Mouse (Mus musculus): ENCODE data around the gene Vmn2r22. TPM values are rescaled to one million over a fixed set of nuclear protein-coding genes. Genes with fewer than 3 reads are reported as not detected.
"Not testable (repeated sequence)": the region's sequence is repeated elsewhere in the genome, so short reads cannot be mapped to it uniquely, and the experiment has no call there.

Gene Vmn2r22
- total RNA-seq (2021): not detected
- long read RNA-seq, experiment 1: 0 reads
- long read RNA-seq, experiment 2: 0 reads

GRCm38 (mm10) chr6:123650625-123651024 lies at the start of gene Vmn2r22:
TSS of gene Vmn2r22 (minus strand) at chr6:123650725.
- not testable (repeated sequence) for DNase-seq

DNA sequence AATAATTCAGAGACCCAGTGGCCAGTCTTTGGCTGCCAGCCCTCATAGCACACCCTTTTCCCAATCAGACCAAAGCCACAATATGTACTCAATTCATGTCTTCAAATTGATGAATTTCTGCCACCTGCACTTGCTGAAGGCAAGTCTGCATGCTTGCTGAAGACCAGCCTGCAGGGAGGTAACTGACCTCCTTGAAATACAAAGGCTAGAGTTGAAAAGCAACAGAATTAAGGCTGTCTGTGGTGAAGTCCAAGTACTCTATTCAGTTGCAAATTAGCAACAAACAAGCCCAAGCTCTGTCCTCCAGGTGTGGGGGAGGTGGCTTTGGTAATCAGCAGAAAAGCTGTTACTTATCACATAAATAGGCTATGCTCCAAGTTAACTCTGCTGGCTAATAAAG lies 46.7 kb upstream of the Vmn2r22 start:
- DNase-seq: no peak

GRCm38 (mm10) chr6:123696639-123697038 lies 46.1 kb upstream of the Vmn2r22 start:
- not testable (repeated sequence) for DNase-seq

- DNase-seq: no peak
These were observed 6.5 kb upstream of the Vmn2r22 start for GRCm38 (mm10) chr6:123657040-123657439.

GRCm38 (mm10) chr6:123639394-123639793 lies 11.1 kb downstream of the Vmn2r22 start:
- DNase-seq: not testable (repeated sequence)

- DNase-seq: not testable (repeated sequence)
These were observed 26.7 kb downstream of the Vmn2r22 start for GRCm38 (mm10) chr6:123623784-123624183.

- DNase-seq: not testable (repeated sequence)
These were observed 62.2 kb downstream of the Vmn2r22 start for GRCm38 (mm10) chr6:123588368-123588767.

DNA sequence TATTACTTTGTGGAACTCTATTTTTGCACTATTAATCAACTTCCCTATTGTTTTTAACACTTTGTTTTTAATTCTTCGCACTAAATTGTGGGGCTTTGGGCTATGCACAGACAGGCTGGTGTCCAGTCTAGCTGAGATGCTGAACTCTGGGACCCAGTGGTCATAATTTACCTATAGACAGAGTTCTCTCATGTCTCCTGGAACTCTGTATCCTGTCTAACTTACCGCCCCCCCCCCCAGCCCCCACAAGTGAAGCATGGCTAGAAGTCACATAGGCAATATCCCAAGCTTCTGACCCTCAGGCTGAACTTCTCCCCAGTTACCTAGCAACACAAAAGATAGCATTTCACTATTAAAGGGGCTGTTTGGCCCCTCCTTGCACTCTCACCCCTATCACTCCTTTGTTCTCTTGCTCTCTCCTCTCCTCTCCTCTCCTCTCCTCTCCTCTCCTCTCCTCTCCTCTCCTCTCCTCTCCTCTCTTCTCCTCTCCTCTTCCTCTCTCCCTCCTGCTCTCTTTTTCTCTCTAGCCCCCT lies 62.7 kb downstream of the Vmn2r22 start:
- not testable (repeated sequence) for DNase-seq

DNA sequence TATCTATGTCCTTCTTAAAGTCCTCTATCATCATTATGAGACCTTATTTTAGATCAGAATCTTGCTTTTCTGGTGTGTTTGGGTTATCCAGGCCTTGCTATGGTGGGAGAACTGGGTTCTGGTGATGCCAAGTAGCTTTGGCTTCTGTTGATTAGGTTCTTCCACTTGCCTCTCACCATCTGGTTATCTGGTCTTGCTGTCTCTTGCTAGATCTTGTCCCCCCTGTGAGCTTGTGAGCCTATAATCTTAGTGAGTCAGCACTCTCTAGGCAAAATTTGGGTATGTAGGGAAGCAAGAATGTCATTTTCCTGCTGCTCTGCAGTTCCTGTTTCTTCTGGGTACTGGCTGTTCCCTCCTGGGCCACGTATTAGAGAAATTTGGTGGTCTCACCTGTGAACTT lies 66.5 kb downstream of the Vmn2r22 start:
- DNase-seq: not testable (repeated sequence)

GRCm38 (mm10) chr6:123574698-123575097 lies 75.8 kb downstream of the Vmn2r22 start:
- not testable (repeated sequence) for DNase-seq

Other genes with a start within 250 kb of the Vmn2r22 start
- gene Vmn2r20, start 232.6 kb downstream of the Vmn2r22 start, total RNA-seq (2021): not detected
- gene Vmn2r21, start 117.3 kb downstream of the Vmn2r22 start, total RNA-seq (2021): not detected
- not detected for gene Vmn2r23, start 51.9 kb upstream of the Vmn2r22 start, total RNA-seq (2021)
- not detected for gene Vmn2r24, start 128.2 kb upstream of the Vmn2r22 start, total RNA-seq (2021)
- not detected for gene Vmn2r25, start 202.7 kb upstream of the Vmn2r22 start, total RNA-seq (2021)